In genomic region chr4:52916659-52917310, GRCm38 (mm10) we compare ENCODE assay signal across 28 mouse cellular contexts. TPM values are rescaled to one million over a fixed set of nuclear protein-coding genes. Genes with fewer than 3 reads are reported as not detected.
DNase-seq lines count a peak whose midpoint lies in the region; ATAC-seq and TF ChIP-seq lines count a peak whose summit lies in the region.
"Had no signal": no experiment of that assay in that cellular context is flagged by ENCODE, and none has a peak within 500 bp of the region (broad histone marks: within the 10 kb centered on the region; RNA-seq: fewer than 3 reads in every experiment).

No protein-coding gene starts in this region.

- TF ChIP-seq EP300 in MEL (IDR thresholded peaks at IDR 0.05; ENCODE audit: low read depth in 1 of 2, low read length in 2 of 2) = 0 out of 4 replicates have a peak, but pooled peaks of 1 of the 2 experiments have one; percentile 43

- H3K27ac ChIP-seq in liver, embryonic 16.5 days (ENCODE audit: low read length) = no peak overlapping the region; the same call in 1 of the 2 replicates
- no peak overlapping the region for H3K27ac ChIP-seq in MEL (ENCODE audit: control insufficient read depth, low read depth, low read length)
- H3K27ac ChIP-seq in left cerebral cortex, adult 2 months = no peak overlapping the region
- H3K27ac ChIP-seq: embryonic facial prominence, embryonic 13.5 days; forebrain, embryonic 12.5 days; heart, adult 2 months; hindbrain, embryonic 15.5 days had no signal

- peak; percentile 54; the same call in 1 of the 2 replicates for ATAC-seq in liver, embryonic 16.5 days (ENCODE audit: low read depth)
- ATAC-seq in granulocyte monocyte progenitor cell, adult 5-6 weeks (replicated peaks; ENCODE audit: poor library complexity, severe bottlenecking) = peak; percentile 91
- ATAC-seq in megakaryocyte progenitor cell, adult 5-6 weeks (replicated peaks; ENCODE audit: poor library complexity) = peak; percentile 90
- ATAC-seq: forebrain, embryonic 16.5 days; inflammation-experienced regulatory T-cells, adult 6 months; Patski had no signal

- H3K36me3 ChIP-seq in liver, embryonic 16.5 days (ENCODE audit: control insufficient read depth, insufficient read depth) = no peaks in the 10 kb centered on the region
- H3K36me3 ChIP-seq in MEL (ENCODE audit: control insufficient read depth in 1 of 2, insufficient read depth in 2 of 2, low read length in 2 of 2) = no peaks in the 10 kb centered on the region
- H3K36me3 ChIP-seq: embryonic facial prominence, embryonic 13.5 days; forebrain, embryonic 12.5 days; G1E; heart, embryonic 12.5 days; hindbrain, embryonic 15.5 days had no signal

- TF ChIP-seq POLR2A in MEL (IDR thresholded peaks at IDR 0.05; ENCODE audit: control insufficient read depth in 1 of 2, insufficient read depth in 1 of 2, low read depth in 1 of 2, low read length in 2 of 2, poor library complexity in 1 of 2) = no peak

- TF ChIP-seq CTCF in MEL (IDR thresholded peaks at IDR 0.05 in 2 of 3, conservative IDR thresholded peaks at IDR 0.05 in 1 of 3; ENCODE audit: control insufficient read depth in 1 of 3, insufficient read depth in 1 of 3, low read depth in 2 of 3, low read length in 3 of 3, poor library complexity in 1 of 3, severe bottlenecking in 1 of 3) = no peak
- TF ChIP-seq CTCF in left cerebral cortex, adult 2 months (IDR thresholded peaks at IDR 0.05) = no peak

- H3K27me3 ChIP-seq in liver, embryonic 16.5 days (ENCODE audit: control insufficient read depth, insufficient read depth, low read depth, low read length) = no peaks in the 10 kb centered on the region
- no peaks in the 10 kb centered on the region for H3K27me3 ChIP-seq in MEL (ENCODE audit: control insufficient read depth in 1 of 2, insufficient read depth in 2 of 2, low read length in 2 of 2)
- H3K27me3 ChIP-seq: embryonic facial prominence, embryonic 13.5 days; forebrain, embryonic 12.5 days; heart, embryonic 12.5 days; hindbrain, embryonic 15.5 days had no signal

- H3K9ac ChIP-seq in liver, embryonic 16.5 days (ENCODE audit: low read depth, low read length) = no peak overlapping the region
- no peak overlapping the region for H3K9ac ChIP-seq in MEL (ENCODE audit: control insufficient read depth, low read depth, low read length, poor library complexity, severe bottlenecking)
- H3K9ac ChIP-seq: embryonic facial prominence, embryonic 13.5 days; forebrain, embryonic 12.5 days; heart, embryonic 12.5 days; hindbrain, embryonic 15.5 days had no signal

- H3K4me2 ChIP-seq in liver, embryonic 16.5 days (ENCODE audit: low read depth, low read length) = no peak overlapping the region
- H3K4me2 ChIP-seq: embryonic facial prominence, embryonic 13.5 days; forebrain, embryonic 12.5 days; heart, embryonic 12.5 days; hindbrain, embryonic 15.5 days had no signal

- H3K4me1 ChIP-seq in liver, embryonic 16.5 days (ENCODE audit: control insufficient read depth, low read depth, low read length) = no peaks in the 10 kb centered on the region
- no peaks in the 10 kb centered on the region; a peak in 2 of 4 replicates for H3K4me1 ChIP-seq in MEL (ENCODE audit: control insufficient read depth in 1 of 2, insufficient read depth in 2 of 2, low read length in 2 of 2)
- H3K4me1 ChIP-seq: embryonic facial prominence, embryonic 13.5 days; forebrain, embryonic 12.5 days; heart, embryonic 12.5 days; hindbrain, embryonic 15.5 days had no signal

- TF ChIP-seq RAD21 in MEL (IDR thresholded peaks at IDR 0.05; ENCODE audit: low read depth, low read length) = no peak

- DNase-seq in liver (no peak), MEL (ENCODE audit: low read depth, low spot score) (peak; percentile 29)
- no peak for DNase-seq in left cerebral cortex, adult 2 months (ENCODE audit: extremely low spot score in 1 of 2, low spot score in 2 of 2)
- no peak for DNase-seq in retina, postnatal 1 day
- no peak for DNase-seq in thymus, postnatal 25 days
- DNase-seq: adrenal gland, adult 8-10 months; adrenal gland, postnatal 36 days; cerebellum, adult 11 months; cerebellum, adult 8-10 months; cerebellum, postnatal 25 days; gastrocnemius, postnatal 10 days; heart, adult 2 months had no signal

- intact Hi-C loops in left cerebral cortex, adult 2 months (cut with DNase I) = no loop called here

- H3K4me3 ChIP-seq in liver, embryonic 16.5 days (ENCODE audit: low read depth, low read length) = no peak overlapping the region
- no peak overlapping the region; a peak in 1 of 4 replicates for H3K4me3 ChIP-seq in MEL (ENCODE audit: control insufficient read depth in 1 of 2, insufficient read depth in 1 of 2, low read depth in 2 of 2, low read length in 2 of 2)
- H3K4me3 ChIP-seq in left cerebral cortex, adult 2 months = no peak overlapping the region
- H3K4me3 ChIP-seq: embryonic facial prominence, embryonic 13.5 days; forebrain, embryonic 12.5 days; heart, adult 2 months; heart, embryonic 12.5 days; hindbrain, embryonic 15.5 days had no signal

- no peaks in the 10 kb centered on the region for H3K9me3 ChIP-seq in liver, embryonic 16.5 days (replicated peaks; ENCODE audit: control insufficient read depth, low read length)
- H3K9me3 ChIP-seq in MEL (replicated peaks; ENCODE audit: insufficient read depth, low read length) = no peaks in the 10 kb centered on the region
- H3K9me3 ChIP-seq: embryonic facial prominence, embryonic 13.5 days; forebrain, embryonic 12.5 days; G1E; heart, embryonic 12.5 days; hindbrain, embryonic 15.5 days had no signal

- no peaks in the 10 kb centered on the region for H3K79me2 ChIP-seq in MEL (ENCODE audit: control insufficient read depth, insufficient read depth, low read length, poor library complexity)

- WGBS in liver, embryonic 16.5 days (ENCODE audit: insufficient replicate concordance) = 34% methylated on average over 6 of the region's 6 CpGs

TF ChIP-seq in MEL, 35 proteins besides CTCF, POLR2A, EP300 and RAD21:
- TF ChIP-seq KAT2A (conservative IDR thresholded peaks at IDR 0.05; ENCODE audit: low read depth, low read length) (no peak), MAFK (IDR thresholded peaks at IDR 0.05; ENCODE audit: borderline replicate concordance, low read depth, low read length) (peak; percentile 61; the same call in 1 of the 2 replicates), RCOR1 (IDR thresholded peaks at IDR 0.05; ENCODE audit: low read depth, low read length) (no peak), POLR2AphosphoS2 (IDR thresholded peaks at IDR 0.05; ENCODE audit: low read length) (no peak), ZC3H11A (IDR thresholded peaks at IDR 0.05; ENCODE audit: low read depth, low read length) (no peak), MYB (IDR thresholded peaks at IDR 0.05; ENCODE audit: low read depth, low read length) (peak; percentile 54; the same call in 1 of the 2 replicates), ZKSCAN1 (IDR thresholded peaks at IDR 0.05; ENCODE audit: low read depth, low read length) (no peak), SMC3 (IDR thresholded peaks at IDR 0.05; ENCODE audit: low read depth, low read length) (no peak), NELFE (IDR thresholded peaks at IDR 0.05; ENCODE audit: low read depth, low read length) (no peak), TBP (IDR thresholded peaks at IDR 0.05; ENCODE audit: low read depth, low read length) (no peak), MAX (IDR thresholded peaks at IDR 0.05; ENCODE audit: low read length) (no peak), GABPA (IDR thresholded peaks at IDR 0.05; ENCODE audit: low read depth, low read length) (no peak), MEF2A (IDR thresholded peaks at IDR 0.05; ENCODE audit: extremely low read depth, insufficient replicate concordance, low read depth, low read length, poor library complexity, severe bottlenecking) (no peak), TCF12 (IDR thresholded peaks at IDR 0.05; ENCODE audit: low read depth, low read length) (no peak), BHLHE40 (IDR thresholded peaks at IDR 0.05; ENCODE audit: borderline replicate concordance, low read depth, low read length) (no peak), MAZ (IDR thresholded peaks at IDR 0.05; ENCODE audit: low read depth, low read length) (no peak)
TF ChIP-seq in MEL: peak in this region for 2.

RNA-seq across cellular contexts. Expression of gene Olfr272, which starts 2.2 kb away (rescaled TPM):
- not detected in 2 replicates for polyA plus RNA-seq in liver, embryonic 16.5 days (2015; fragmentation: Nextera tagmentation; extraction: Ambion mirVana)
- not detected in 2 replicates for total RNA-seq in MEL (2012; rRNA removed)
- polyA plus RNA-seq in MEL (2012; ENCODE audit: insufficient read depth in 1 of 2, insufficient read length in 2 of 2, low read depth in 1 of 2, low replicate concordance in 2 of 2, missing spikeins in 1 of 2) = not detected
- total RNA-seq in granulocyte monocyte progenitor cell, adult 5-6 weeks (2014; fragmentation: Nextera tagmentation) = 2.6 TPM in 1 of 2 replicates, not detected in the other
- total RNA-seq in granulocyte monocyte progenitor cell, adult 5-6 weeks (2017) = not detected in 2 replicates
- 1.0 TPM in 1 of 2 replicates, not detected in the other for total RNA-seq in megakaryocyte progenitor cell, adult 5-6 weeks (2015)
- total RNA-seq in megakaryocyte progenitor cell, adult 5-6 weeks (2017) = 0.64 TPM in 1 of 2 replicates, not detected in the other
- total RNA-seq in left cerebral cortex, adult 2 months (2021) = not detected
- total RNA-seq: adrenal gland, adult 8-10 months; adrenal gland, postnatal 36 days; G1E; gastrocnemius, postnatal 10 days; gastrocnemius, postnatal 4 days; heart, adult 2 months; heart, postnatal 25 days had no signal
- polyA plus RNA-seq: embryonic facial prominence, embryonic 13.5 days; forebrain, embryonic 12.5 days; forebrain, embryonic 16.5 days; frontal cortex, adult 2 months; G1E; heart, adult 2 months; heart, embryonic 12.5 days; heart, embryonic 16.5 days; hindbrain, embryonic 11.5 days; hindbrain, embryonic 15.5 days; inflammation-experienced regulatory T-cells, adult 6 months; Patski had no signal

RNA-seq across cellular contexts. Expression of gene Olfr270, which starts 47.6 kb away (rescaled TPM):
- not detected in 2 replicates for polyA plus RNA-seq in liver, embryonic 16.5 days (2015; fragmentation: Nextera tagmentation; extraction: Ambion mirVana)
- total RNA-seq in MEL (2012; rRNA removed) = not detected in 2 replicates
- polyA plus RNA-seq in MEL (2012; ENCODE audit: insufficient read depth in 1 of 2, insufficient read length in 2 of 2, low read depth in 1 of 2, low replicate concordance in 2 of 2, missing spikeins in 1 of 2) = not detected
- not detected in 2 replicates for total RNA-seq in granulocyte monocyte progenitor cell, adult 5-6 weeks (2014; fragmentation: Nextera tagmentation)
- not detected in 2 replicates for total RNA-seq in granulocyte monocyte progenitor cell, adult 5-6 weeks (2017)
- not detected in 2 replicates for total RNA-seq in megakaryocyte progenitor cell, adult 5-6 weeks (2015)
- total RNA-seq in megakaryocyte progenitor cell, adult 5-6 weeks (2017) = not detected in 2 replicates
- not detected for total RNA-seq in left cerebral cortex, adult 2 months (2021)
- total RNA-seq: adrenal gland, adult 8-10 months; adrenal gland, postnatal 36 days; gastrocnemius, postnatal 10 days; gastrocnemius, postnatal 4 days; heart, adult 2 months; heart, postnatal 25 days had no signal
- polyA plus RNA-seq: embryonic facial prominence, embryonic 13.5 days; forebrain, embryonic 12.5 days; forebrain, embryonic 16.5 days; frontal cortex, adult 2 months; G1E; heart, adult 2 months; heart, embryonic 12.5 days; heart, embryonic 16.5 days; hindbrain, embryonic 11.5 days; hindbrain, embryonic 15.5 days; inflammation-experienced regulatory T-cells, adult 6 months; Patski had no signal

RNA-seq across cellular contexts. Expression of gene Olfr273, which starts 57.7 kb away (rescaled TPM):
- polyA plus RNA-seq in liver, embryonic 16.5 days (2015; fragmentation: Nextera tagmentation; extraction: Ambion mirVana) = not detected in 2 replicates
- not detected in 2 replicates for total RNA-seq in MEL (2012; rRNA removed)
- polyA plus RNA-seq in MEL (2012; ENCODE audit: insufficient read depth in 1 of 2, insufficient read length in 2 of 2, low read depth in 1 of 2, low replicate concordance in 2 of 2, missing spikeins in 1 of 2) = not detected
- not detected in 2 replicates for total RNA-seq in granulocyte monocyte progenitor cell, adult 5-6 weeks (2014; fragmentation: Nextera tagmentation)
- not detected in 2 replicates for total RNA-seq in granulocyte monocyte progenitor cell, adult 5-6 weeks (2017)
- total RNA-seq in megakaryocyte progenitor cell, adult 5-6 weeks (2015) = not detected in 2 replicates
- not detected in 2 replicates for total RNA-seq in megakaryocyte progenitor cell, adult 5-6 weeks (2017)
- total RNA-seq in left cerebral cortex, adult 2 months (2021) = not detected
- total RNA-seq: adrenal gland, adult 8-10 months; adrenal gland, postnatal 36 days; gastrocnemius, postnatal 10 days; gastrocnemius, postnatal 4 days; heart, adult 2 months; heart, postnatal 25 days had no signal
- polyA plus RNA-seq: embryonic facial prominence, embryonic 13.5 days; forebrain, embryonic 12.5 days; forebrain, embryonic 16.5 days; frontal cortex, adult 2 months; G1E; heart, adult 2 months; heart, embryonic 12.5 days; heart, embryonic 16.5 days; hindbrain, embryonic 11.5 days; hindbrain, embryonic 15.5 days; inflammation-experienced regulatory T-cells, adult 6 months; Patski had no signal
